Mouse (Mus musculus): Measurements from ENCODE around the gene Epha2. TPM values are rescaled to one million over a fixed set of nuclear protein-coding genes. Genes with fewer than 3 reads are reported as not detected.

Epha2 gene
- polyA plus RNA-seq, 1 experiment, result 86.3 TPM

- TF ChIP-seq POLR2A (IDR thresholded peaks at IDR 0.05; ENCODE audit: low read depth, low read length), result no peak
- no peak for TF ChIP-seq CTCF (IDR thresholded peaks at IDR 0.05; ENCODE audit: extremely low read depth, insufficient read length, insufficient replicate concordance, low read depth, low read length)
- H3K27ac ChIP-seq (ENCODE audit: insufficient read depth, low read depth, low read length), result no peak overlapping the region
- WGBS, result 52% methylated on average over 8 of the region's 8 CpGs
- H3K27me3 ChIP-seq (ENCODE audit: control insufficient read depth, insufficient read depth, low read length), result no peaks in the 10 kb centered on the region
- no peaks in the 10 kb centered on the region for H3K36me3 ChIP-seq (ENCODE audit: control insufficient read depth, insufficient read depth, low read length)
- H3K4me3 ChIP-seq (ENCODE audit: low read depth, low read length), result no peak overlapping the region
- H3K4me1 ChIP-seq (ENCODE audit: control insufficient read depth, insufficient read depth, insufficient read length, low read length), result peaks cover 34% of the 10 kb centered on the region
These were observed 17.1 kb upstream of the Epha2 start for GRCm38 (mm10) chr4:141283879-141284411.

- no peaks in the 10 kb centered on the region for H3K36me3 ChIP-seq (ENCODE audit: control insufficient read depth, insufficient read depth, low read length)
- no peak for TF ChIP-seq CTCF (IDR thresholded peaks at IDR 0.05; ENCODE audit: extremely low read depth, insufficient read length, insufficient replicate concordance, low read depth, low read length)
- no peak for TF ChIP-seq POLR2A (IDR thresholded peaks at IDR 0.05; ENCODE audit: low read depth, low read length)
- WGBS, result 91% methylated on average over 3 of the region's 3 CpGs
- H3K27ac ChIP-seq (ENCODE audit: insufficient read depth, low read depth, low read length), result no peak overlapping the region
- H3K4me1 ChIP-seq (ENCODE audit: control insufficient read depth, insufficient read depth, insufficient read length, low read length), result peaks cover 31% of the 10 kb centered on the region
- no peak overlapping the region for H3K4me3 ChIP-seq (ENCODE audit: low read depth, low read length)
- no peaks in the 10 kb centered on the region for H3K27me3 ChIP-seq (ENCODE audit: control insufficient read depth, insufficient read depth, low read length)
These were observed 16.6 kb upstream of the Epha2 start for GRCm38 (mm10) chr4:141284486-141284885.

- TF ChIP-seq POLR2A (IDR thresholded peaks at IDR 0.05; ENCODE audit: low read depth, low read length) (no peak), CTCF (IDR thresholded peaks at IDR 0.05; ENCODE audit: extremely low read depth, insufficient read length, insufficient replicate concordance, low read depth, low read length) (no peak)
- WGBS, result 69% methylated on average over 8 of the region's 8 CpGs
- Histone ChIP-seq H3K27me3 (ENCODE audit: control insufficient read depth, insufficient read depth, low read length) (no peaks in the 10 kb centered on the region), H3K27ac (ENCODE audit: insufficient read depth, low read depth, low read length) (no peak overlapping the region), H3K4me1 (ENCODE audit: control insufficient read depth, insufficient read depth, insufficient read length, low read length) (peaks cover 31% of the 10 kb centered on the region), H3K36me3 (ENCODE audit: control insufficient read depth, insufficient read depth, low read length) (no peaks in the 10 kb centered on the region), H3K4me3 (ENCODE audit: low read depth, low read length) (no peak overlapping the region)
These were observed 15.9 kb upstream of the Epha2 start for GRCm38 (mm10) chr4:141285128-141285527.

- H3K27me3 ChIP-seq (ENCODE audit: control insufficient read depth, insufficient read depth, low read length), result no peaks in the 10 kb centered on the region
- H3K27ac ChIP-seq (ENCODE audit: insufficient read depth, low read depth, low read length), result peak overlapping the region; percentile 100
- no peaks in the 10 kb centered on the region for H3K36me3 ChIP-seq (ENCODE audit: control insufficient read depth, insufficient read depth, low read length)
- peak overlapping the region; percentile 48 for H3K4me3 ChIP-seq (ENCODE audit: low read depth, low read length)
- WGBS, result 12% methylated on average over 20 of the region's 20 CpGs
- TF ChIP-seq POLR2A (IDR thresholded peaks at IDR 0.05; ENCODE audit: low read depth, low read length) (no peak), CTCF (IDR thresholded peaks at IDR 0.05; ENCODE audit: extremely low read depth, insufficient read length, insufficient replicate concordance, low read depth, low read length) (no peak)
- H3K4me1 ChIP-seq (ENCODE audit: control insufficient read depth, insufficient read depth, insufficient read length, low read length), result peaks cover 24% of the 10 kb centered on the region
These were observed 14.1 kb upstream of the Epha2 start for GRCm38 (mm10) chr4:141286860-141287517.

- H3K4me3 ChIP-seq (ENCODE audit: low read depth, low read length), result peak overlapping the region; percentile 37
- H3K27me3 ChIP-seq (ENCODE audit: control insufficient read depth, insufficient read depth, low read length), result no peaks in the 10 kb centered on the region
- no peaks in the 10 kb centered on the region for H3K36me3 ChIP-seq (ENCODE audit: control insufficient read depth, insufficient read depth, low read length)
- 10% methylated on average over 15 of the region's 15 CpGs for WGBS
- peak overlapping the region; percentile 100 for H3K27ac ChIP-seq (ENCODE audit: insufficient read depth, low read depth, low read length)
- peaks cover 19% of the 10 kb centered on the region for H3K4me1 ChIP-seq (ENCODE audit: control insufficient read depth, insufficient read depth, insufficient read length, low read length)
- no peak for TF ChIP-seq POLR2A (IDR thresholded peaks at IDR 0.05; ENCODE audit: low read depth, low read length)
- peak; percentile 10; the same call in 1 of the 2 replicates for TF ChIP-seq CTCF (IDR thresholded peaks at IDR 0.05; ENCODE audit: extremely low read depth, insufficient read length, insufficient replicate concordance, low read depth, low read length)
These were observed 13.5 kb upstream of the Epha2 start for GRCm38 (mm10) chr4:141287518-141288004.

GRCm38 (mm10) chr4:141288152-141288551, 12.9 kb upstream of the Epha2 start:
- peak overlapping the region; percentile 100 for H3K27ac ChIP-seq (ENCODE audit: insufficient read depth, low read depth, low read length)
- no peak for TF ChIP-seq POLR2A (IDR thresholded peaks at IDR 0.05; ENCODE audit: low read depth, low read length)
- no peak for TF ChIP-seq CTCF (IDR thresholded peaks at IDR 0.05; ENCODE audit: extremely low read depth, insufficient read length, insufficient replicate concordance, low read depth, low read length)
- 46% methylated on average over 8 of the region's 8 CpGs for WGBS
- H3K4me3 ChIP-seq (ENCODE audit: low read depth, low read length), result no peak overlapping the region
- H3K4me1 ChIP-seq (ENCODE audit: control insufficient read depth, insufficient read depth, insufficient read length, low read length), result peaks cover 16% of the 10 kb centered on the region
- H3K36me3 ChIP-seq (ENCODE audit: control insufficient read depth, insufficient read depth, low read length), result no peaks in the 10 kb centered on the region
- no peaks in the 10 kb centered on the region for H3K27me3 ChIP-seq (ENCODE audit: control insufficient read depth, insufficient read depth, low read length)

GRCm38 (mm10) chr4:141291571-141292375, 9.3 kb upstream of the Epha2 start:
- H3K4me1 ChIP-seq (ENCODE audit: control insufficient read depth, insufficient read depth, insufficient read length, low read length), result peaks cover 12% of the 10 kb centered on the region
- H3K4me3 ChIP-seq (ENCODE audit: low read depth, low read length), result peak overlapping the region; percentile 34
- no peak overlapping the region for H3K27ac ChIP-seq (ENCODE audit: insufficient read depth, low read depth, low read length)
- TF ChIP-seq CTCF (IDR thresholded peaks at IDR 0.05; ENCODE audit: extremely low read depth, insufficient read length, insufficient replicate concordance, low read depth, low read length), result no peak
- no peak for TF ChIP-seq POLR2A (IDR thresholded peaks at IDR 0.05; ENCODE audit: low read depth, low read length)
- 7% methylated on average over 47 of the region's 47 CpGs for WGBS
- no peaks in the 10 kb centered on the region for H3K36me3 ChIP-seq (ENCODE audit: control insufficient read depth, insufficient read depth, low read length)
- no peaks in the 10 kb centered on the region for H3K27me3 ChIP-seq (ENCODE audit: control insufficient read depth, insufficient read depth, low read length)

Data from small intestine, adult 2 months (tissue).